Mouse (Mus musculus) cerebellum, adult 9-10 months (tissue): ENCODE measurements around the gene 1700011L22Rik.

Experiments used
- DNase-seq: peaks from one replicate; pipeline ENCODE4 v3.0.0; 2022

Gene 1700011L22Rik

DNA sequence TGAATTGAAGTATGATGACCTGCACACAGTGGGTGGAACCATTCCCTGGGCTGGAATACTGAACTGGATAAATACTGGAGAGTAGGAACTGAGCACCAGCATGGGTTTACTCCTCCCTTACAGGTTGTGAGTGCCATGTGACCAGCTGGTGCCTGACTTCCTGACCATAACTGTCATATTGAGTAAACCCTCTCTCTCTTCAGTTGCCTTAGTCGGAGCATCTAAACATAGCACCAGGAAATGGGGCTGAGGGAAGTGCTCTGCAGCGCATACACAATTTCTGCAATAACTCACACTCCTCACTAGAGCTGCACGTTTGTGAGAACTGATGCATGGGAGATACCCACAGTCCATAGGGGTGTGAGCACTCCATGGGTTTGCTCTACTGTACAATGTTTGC lies 9.1 kb downstream of the 1700011L22Rik start:
- no peak for DNase-seq

- DNase-seq: no peak
Measured at GRCm38 (mm10) chr8:79229266-79229888, 19.0 kb downstream of the 1700011L22Rik start.

- DNase-seq: no peak
Measured at GRCm38 (mm10) chr8:79227916-79228315, 20.5 kb downstream of the 1700011L22Rik start.

- DNase-seq: no peak
Measured at GRCm38 (mm10) chr8:79227194-79227593, 21.2 kb downstream of the 1700011L22Rik start.

- DNase-seq: no peak
Measured at GRCm38 (mm10) chr8:79226046-79226445, 22.3 kb downstream of the 1700011L22Rik start.

DNA sequence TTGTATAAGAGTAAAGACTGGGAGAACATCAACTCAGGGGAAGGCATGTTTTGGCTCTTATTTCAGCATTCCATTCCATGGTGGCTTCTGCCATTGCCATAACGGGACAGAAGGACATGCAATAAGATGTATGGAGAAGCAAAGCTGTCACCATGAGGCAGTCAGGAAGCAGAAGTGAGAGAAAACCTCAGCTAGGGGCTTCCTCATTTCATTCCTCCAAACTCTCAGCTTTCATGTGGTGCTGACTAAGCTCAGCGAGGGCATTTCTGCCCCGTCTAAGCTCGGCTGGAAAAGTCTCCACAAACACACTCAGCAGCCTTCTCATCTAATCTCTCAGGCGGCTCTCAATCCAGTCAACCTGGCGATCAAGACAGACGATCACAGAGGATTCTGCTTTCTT lies 22.8 kb downstream of the 1700011L22Rik start:
- no peak for DNase-seq

DNA sequence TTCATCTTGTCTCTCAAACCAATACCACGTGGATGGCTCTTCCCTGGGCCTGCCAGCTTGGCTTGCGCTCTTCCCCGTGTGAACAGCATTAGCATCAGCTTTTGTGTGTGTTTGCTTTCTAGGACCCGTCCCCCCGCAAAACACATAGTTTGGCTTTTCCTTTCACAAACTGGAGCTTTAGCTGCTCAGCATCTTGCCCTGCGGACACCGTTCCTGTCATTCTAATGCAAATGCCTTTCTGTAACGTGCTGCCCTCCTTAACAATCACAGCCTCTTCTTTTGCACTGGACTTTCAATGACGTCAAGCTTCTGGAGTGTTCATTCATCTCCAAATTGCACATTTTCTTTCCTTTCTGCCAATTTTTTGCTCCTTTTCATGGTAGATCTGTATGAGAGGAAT lies 24.0 kb downstream of the 1700011L22Rik start:
- no peak for DNase-seq

- DNase-seq: no peak
Measured at GRCm38 (mm10) chr8:79222752-79223141, 25.6 kb downstream of the 1700011L22Rik start.

- DNase-seq: peak; percentile 86
Measured at GRCm38 (mm10) chr8:79222106-79222751, 26.1 kb downstream of the 1700011L22Rik start.

DNA sequence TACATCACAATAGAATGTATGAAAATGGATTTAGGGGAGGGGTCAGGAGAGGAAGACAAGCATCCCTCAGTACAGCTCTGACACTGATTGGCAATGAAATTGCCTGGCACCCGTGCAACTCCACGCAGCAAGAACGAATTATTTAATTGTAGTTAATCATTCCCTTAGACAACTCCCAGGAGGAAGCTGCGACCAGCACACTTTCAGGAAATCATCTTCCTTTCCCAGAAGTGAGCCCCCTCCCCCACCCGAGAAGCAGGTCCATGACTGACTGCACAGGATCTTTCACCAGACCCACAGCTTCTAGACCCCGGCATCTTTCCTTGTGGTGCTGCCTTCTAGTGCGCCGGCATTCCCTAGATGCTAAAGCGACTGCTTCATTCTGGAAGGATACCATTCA lies 36.7 kb downstream of the 1700011L22Rik start:
- no peak for DNase-seq

GRCm38 (mm10) chr8:79209641-79210358 lies 38.6 kb downstream of the 1700011L22Rik start:
- peak; percentile 72 for DNase-seq

DNA sequence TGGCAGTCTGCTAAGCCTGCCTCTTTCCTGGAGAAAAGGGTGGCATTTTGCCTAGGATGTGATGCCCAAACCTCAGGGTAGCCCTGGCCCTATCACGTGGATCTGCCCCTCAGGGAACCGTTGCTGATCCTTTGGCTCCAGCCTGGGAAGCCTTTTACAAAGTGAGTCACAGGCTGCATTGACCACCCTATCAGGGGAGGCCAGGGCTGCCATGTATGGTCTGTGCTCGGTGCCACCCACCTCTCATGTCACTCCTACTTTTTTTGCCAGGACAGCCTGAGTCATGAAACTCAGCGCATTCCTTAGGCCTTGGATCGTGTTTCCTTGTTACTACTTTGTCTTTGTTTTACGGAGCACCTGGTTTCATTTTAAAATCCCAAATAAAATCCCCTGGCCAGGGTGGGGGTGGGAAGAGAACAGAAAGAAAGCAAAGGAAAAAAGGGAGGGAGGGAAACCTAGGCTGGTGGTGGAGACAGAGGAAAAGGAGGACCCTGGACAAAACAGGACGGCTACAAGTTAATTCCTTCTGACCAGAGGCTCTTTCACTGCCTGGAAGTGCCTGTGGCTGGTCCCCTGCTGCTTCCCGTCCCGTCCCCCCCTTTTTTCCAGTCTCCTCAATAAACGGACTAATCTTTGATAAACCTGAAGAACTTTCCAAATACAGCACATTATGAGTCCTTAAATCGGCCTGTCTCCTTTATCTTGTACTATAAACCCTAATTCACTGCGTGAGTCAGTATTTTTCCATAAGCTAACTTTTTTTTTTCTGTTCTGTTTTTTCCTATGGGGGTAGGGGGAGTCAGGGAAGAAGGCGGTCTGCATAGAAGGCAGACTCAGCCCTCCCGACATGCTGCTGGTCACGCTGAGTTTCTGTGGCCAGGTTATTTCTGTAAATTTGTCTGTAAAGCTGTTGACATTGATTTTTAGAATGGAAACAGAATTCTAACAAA lies 39.4 kb downstream of the 1700011L22Rik start:
- DNase-seq: peak; percentile 78

- DNase-seq: no peak
Measured at GRCm38 (mm10) chr8:79208181-79208580, 40.2 kb downstream of the 1700011L22Rik start.

GRCm38 (mm10) chr8:79206895-79207294 lies 41.5 kb downstream of the 1700011L22Rik start:
- DNase-seq: peak; percentile 97

GRCm38 (mm10) chr8:79201446-79202147 lies 46.8 kb downstream of the 1700011L22Rik start:
- DNase-seq: no peak

- DNase-seq: no peak
Measured at GRCm38 (mm10) chr8:79198675-79199074, 49.7 kb downstream of the 1700011L22Rik start.

- no peak for DNase-seq
Measured at GRCm38 (mm10) chr8:79196481-79196880, 51.9 kb downstream of the 1700011L22Rik start.

DNA sequence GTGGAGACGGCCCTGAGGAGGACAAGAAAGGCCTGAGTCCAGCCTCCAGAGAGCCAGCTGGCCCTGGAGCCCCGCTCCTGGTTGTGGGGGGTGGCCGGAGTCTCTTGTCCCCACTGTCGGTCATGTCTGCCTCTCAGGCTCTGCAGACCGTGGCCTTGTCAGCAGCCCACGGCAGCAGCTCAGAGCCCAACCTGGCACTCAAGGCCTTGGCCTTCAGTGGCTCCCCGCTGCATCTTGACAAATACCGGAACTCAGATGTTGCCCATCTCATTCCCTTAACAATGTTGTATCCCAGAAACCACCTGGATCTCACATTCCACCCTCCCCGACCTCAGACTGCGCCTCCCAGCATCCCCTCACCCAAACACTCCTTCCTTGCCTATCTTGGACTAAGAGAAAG lies 58.3 kb downstream of the 1700011L22Rik start:
- DNase-seq: no peak

GRCm38 (mm10) chr8:79185488-79185887 lies 62.9 kb downstream of the 1700011L22Rik start:
- DNase-seq: no peak

DNA sequence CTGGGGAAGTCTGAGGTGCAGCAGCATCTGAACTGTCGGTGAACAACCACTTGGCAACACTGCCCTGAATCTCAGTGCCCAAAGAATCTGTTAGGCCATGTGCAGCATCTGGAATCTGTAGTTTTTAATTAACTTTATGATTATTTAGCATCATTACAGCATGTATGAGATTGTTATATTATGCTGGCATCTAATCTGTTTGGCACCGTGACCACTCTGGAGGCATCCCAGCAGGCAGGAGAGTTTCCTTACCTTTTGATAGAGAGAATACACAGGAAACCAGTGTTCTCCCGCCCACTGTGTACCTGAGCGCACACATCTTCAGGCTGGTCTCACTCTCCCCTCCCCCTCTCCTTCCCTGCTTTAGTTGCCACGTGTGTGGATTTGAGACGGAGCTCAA lies 68.7 kb downstream of the 1700011L22Rik start:
- DNase-seq: no peak

GRCm38 (mm10) chr8:79175991-79176390 lies 72.4 kb downstream of the 1700011L22Rik start:
- no peak for DNase-seq

GRCm38 (mm10) chr8:79173606-79174005 lies 74.8 kb downstream of the 1700011L22Rik start:
- no peak for DNase-seq
